ENCODE assay signal across 35 mouse cellular contexts in the genomic region with DNA sequence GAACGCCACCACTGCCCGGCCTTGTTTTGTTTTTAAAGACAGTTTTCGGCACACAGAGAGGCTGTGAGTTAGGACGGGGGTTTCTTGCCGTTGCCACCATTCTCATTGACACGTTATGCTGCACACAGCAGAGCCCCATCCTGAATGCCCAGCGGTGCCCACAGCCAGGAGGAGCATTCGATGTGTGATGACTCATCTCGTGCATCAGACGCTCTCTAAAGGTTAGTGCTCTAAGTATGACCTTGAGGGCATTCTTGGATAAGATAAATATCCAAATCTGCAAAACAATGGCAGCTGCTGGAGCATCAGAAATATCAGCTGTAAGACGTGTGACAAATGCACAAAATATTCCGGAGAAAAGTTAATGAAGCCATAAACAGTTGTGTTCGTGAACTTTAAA. TPM values are rescaled to one million over a fixed set of nuclear protein-coding genes. Genes with fewer than 3 reads are reported as not detected.
DNase-seq lines count a peak whose midpoint lies in the region; ATAC-seq and TF ChIP-seq lines count a peak whose summit lies in the region.
"Had no signal": no experiment of that assay in that cellular context is flagged by ENCODE, and none has a peak within 500 bp of the region (broad histone marks: within the 10 kb centered on the region; RNA-seq: fewer than 3 reads in every experiment).

No protein-coding gene starts in this region.

- no peak for TF ChIP-seq CTCF in liver, embryonic 14.5 days (IDR thresholded peaks at IDR 0.05; ENCODE audit: low read depth)
- TF ChIP-seq CTCF in liver, postnatal 0 days (IDR thresholded peaks at IDR 0.05; ENCODE audit: low read depth), result no peak

- no peak overlapping the region for H3K4me3 ChIP-seq in liver, embryonic 14.5 days (ENCODE audit: insufficient read depth in 1 of 2, low read depth in 2 of 2, low read length in 2 of 2)
- peak overlapping the region; percentile 45 for H3K4me3 ChIP-seq in liver, postnatal 0 days (ENCODE audit: low read depth, low read length)
- H3K4me3 ChIP-seq: embryonic facial prominence, embryonic 10.5 days; embryonic facial prominence, embryonic 15.5 days; forebrain, embryonic 12.5 days; hindbrain, embryonic 10.5 days; midbrain, embryonic 13.5 days; neural tube, embryonic 13.5 days; stomach, embryonic 15.5 days had no signal

- 67% methylated on average over 13 of the region's 13 CpGs for WGBS in liver, embryonic 14.5 days (ENCODE audit: insufficient replicate concordance)
- 71% methylated on average over 13 of the region's 13 CpGs for WGBS in liver, postnatal 0 days (ENCODE audit: insufficient replicate concordance)

- peak overlapping the region; percentile 34 for H3K4me2 ChIP-seq in liver, embryonic 14.5 days (ENCODE audit: low read depth)
- H3K4me2 ChIP-seq in liver, postnatal 0 days (ENCODE audit: low read depth, low read length), result peak overlapping the region; percentile 64
- H3K4me2 ChIP-seq: embryonic facial prominence, embryonic 15.5 days; forebrain, embryonic 12.5 days; midbrain, embryonic 13.5 days; neural tube, embryonic 13.5 days; stomach, embryonic 15.5 days had no signal

- no peak for DNase-seq in liver, embryonic 14.5 days (ENCODE audit: low read depth in 3 of 3, low spot score in 3 of 3)
- DNase-seq in liver, result no peak
- DNase-seq in adrenal gland, adult (ENCODE audit: inconsistent age in 2 of 2, low spot score in 1 of 2), result peak; percentile 82 to 88
- DNase-seq in adrenal gland, postnatal 14 days, result peak; percentile 69
- no peak for DNase-seq in liver, postnatal 0 days
- DNase-seq in lung, postnatal 14 days, result no peak
- DNase-seq in layer of hippocampus, postnatal 10 days (ENCODE audit: low spot score in 2 of 2), result no peak
- DNase-seq: cerebellum, adult 2 months; cerebellum, postnatal 25 days; forebrain, postnatal 0 days; gastrocnemius, postnatal 14 days; heart, postnatal 14 days; kidney, adult 18-20 months; kidney, postnatal 4 days; layer of hippocampus, postnatal 36 days; lung, adult 18-20 months; retina, postnatal 1 day; right cerebral cortex, postnatal 14 days had no signal

- peaks cover 0 to 6% of the 10 kb centered on the region in 2 experiments; a peak in 2 of 4 replicates for H3K4me1 ChIP-seq in liver, embryonic 14.5 days (replicated peaks; ENCODE audit: control insufficient read depth in 2 of 2, insufficient read depth in 2 of 2, low read length in 1 of 2)
- H3K4me1 ChIP-seq in liver, postnatal 0 days (ENCODE audit: insufficient read depth), result no peaks in the 10 kb centered on the region; the same call in none of the 2 replicates

- H3K36me3 ChIP-seq in liver, embryonic 14.5 days (replicated peaks; ENCODE audit: control insufficient read depth, insufficient read depth, low read depth), result no peaks in the 10 kb centered on the region
- no peaks in the 10 kb centered on the region for H3K36me3 ChIP-seq in liver, postnatal 0 days (replicated peaks; ENCODE audit: insufficient read depth, low read length)
- H3K36me3 ChIP-seq: embryonic facial prominence, embryonic 10.5 days; embryonic facial prominence, embryonic 15.5 days; forebrain, embryonic 12.5 days; G1E; hindbrain, embryonic 10.5 days; midbrain, embryonic 13.5 days; neural tube, embryonic 13.5 days; stomach, embryonic 15.5 days had no signal

- no peak for TF ChIP-seq EP300 in liver, embryonic 14.5 days (IDR thresholded peaks at IDR 0.05; ENCODE audit: low read depth)
- no peak for TF ChIP-seq EP300 in liver, postnatal 0 days (IDR thresholded peaks at IDR 0.05; ENCODE audit: low read depth)

- H3K27me3 ChIP-seq in liver, embryonic 14.5 days (ENCODE audit: control insufficient read depth, insufficient read depth, low read length), result no peaks in the 10 kb centered on the region
- H3K27me3 ChIP-seq in liver, postnatal 0 days (ENCODE audit: insufficient read depth, low read length), result no peaks in the 10 kb centered on the region
- H3K27me3 ChIP-seq: embryonic facial prominence, embryonic 15.5 days; forebrain, embryonic 12.5 days; neural tube, embryonic 13.5 days; Patski; stomach, embryonic 15.5 days had no signal

- H3K9me3 ChIP-seq in liver, embryonic 14.5 days (ENCODE audit: control insufficient read depth, low read length), result no peaks in the 10 kb centered on the region
- H3K9me3 ChIP-seq in liver, postnatal 0 days (ENCODE audit: low read length), result no peaks in the 10 kb centered on the region
- H3K9me3 ChIP-seq: embryonic facial prominence, embryonic 10.5 days; embryonic facial prominence, embryonic 15.5 days; forebrain, embryonic 12.5 days; G1E; hindbrain, embryonic 10.5 days; midbrain, embryonic 13.5 days; neural tube, embryonic 13.5 days; stomach, embryonic 15.5 days had no signal

- H3K27ac ChIP-seq in liver, embryonic 14.5 days, result no peak overlapping the region
- H3K27ac ChIP-seq in liver, postnatal 0 days (ENCODE audit: low read depth), result peak overlapping the region; percentile 86
- H3K27ac ChIP-seq: embryonic facial prominence, embryonic 10.5 days; embryonic facial prominence, embryonic 15.5 days; forebrain, embryonic 12.5 days; hindbrain, embryonic 10.5 days; macrophage; midbrain, embryonic 13.5 days; neural tube, embryonic 13.5 days; stomach, embryonic 15.5 days had no signal

- no peak for ATAC-seq in liver, embryonic 14.5 days (ENCODE audit: insufficient read depth)
- ATAC-seq in liver, postnatal 0 days, result no peak
- ATAC-seq: forebrain, postnatal 0 days; hindbrain, embryonic 16.5 days; lung, postnatal 0 days; midbrain, embryonic 13.5 days; Patski had no signal

- no peak overlapping the region for H3K9ac ChIP-seq in liver, embryonic 14.5 days (replicated peaks)
- H3K9ac ChIP-seq in liver, postnatal 0 days (replicated peaks), result peak overlapping the region; percentile 61
- H3K9ac ChIP-seq: embryonic facial prominence, embryonic 15.5 days; forebrain, embryonic 12.5 days; forebrain, postnatal 0 days; midbrain, embryonic 13.5 days; neural tube, embryonic 13.5 days; stomach, embryonic 15.5 days had no signal

RNA-seq across cellular contexts. Expression of gene Cox8b, which starts 6.9 kb away (rescaled TPM):
- not detected in 2 replicates for polyA plus RNA-seq in liver, embryonic 14.5 days (2012; rRNA removed)
- not detected in 2 replicates for polyA plus RNA-seq in liver, embryonic 14.5 days (2014; fragmentation: Nextera tagmentation; extraction: Ambion mirVana)
- total RNA-seq in adrenal gland, postnatal 14 days (2021), result 3,010 and 3,145 TPM in 2 replicates
- 1.2 and 12.7 TPM in 2 replicates for polyA plus RNA-seq in liver, postnatal 0 days (2015; fragmentation: Nextera tagmentation; extraction: Ambion mirVana)
- total RNA-seq in layer of hippocampus, postnatal 10 days (2021), result not detected
- total RNA-seq: forebrain, postnatal 0 days; G1E; granulocyte monocyte progenitor cell, adult 5-6 weeks; megakaryocyte-erythroid progenitor cell, adult 5-6 weeks had no signal
- polyA plus RNA-seq: brain, embryonic 14.5 days; embryonic facial prominence, embryonic 10.5 days; forebrain, embryonic 12.5 days; forebrain, postnatal 0 days; G1E; hindbrain, embryonic 10.5 days; hindbrain, embryonic 16.5 days; macrophage; midbrain, embryonic 13.5 days; Patski had no signal

RNA-seq across cellular contexts. Expression of gene Nlrp6, which starts 13.6 kb away (rescaled TPM):
- polyA plus RNA-seq in liver, embryonic 14.5 days (2012; rRNA removed), result 6.3 and 6.5 TPM in 2 replicates
- 2.6 and 3.2 TPM in 2 replicates for polyA plus RNA-seq in liver, embryonic 14.5 days (2014; fragmentation: Nextera tagmentation; extraction: Ambion mirVana)
- total RNA-seq in adrenal gland, postnatal 14 days (2021), result 1.5 and 6.6 TPM in 2 replicates
- 16.7 and 18.8 TPM in 2 replicates for polyA plus RNA-seq in liver, postnatal 0 days (2015; fragmentation: Nextera tagmentation; extraction: Ambion mirVana)
- total RNA-seq in layer of hippocampus, postnatal 10 days (2021), result under 1 TPM; 0.27 to 0.53 TPM
- total RNA-seq: gastrocnemius, postnatal 14 days; granulocyte monocyte progenitor cell, adult 5-6 weeks; heart, postnatal 14 days had no signal
- polyA plus RNA-seq: heart, embryonic 14.5 days; hindbrain, embryonic 10.5 days; limb, embryonic 11.5 days; macrophage; Patski had no signal

RNA-seq across cellular contexts. Expression of gene Sirt3, which starts 25.0 kb away (rescaled TPM):
- polyA plus RNA-seq in liver, embryonic 14.5 days (2012; rRNA removed), result 13.7 and 14.0 TPM in 2 replicates
- 14.4 and 14.7 TPM in 2 replicates for polyA plus RNA-seq in liver, embryonic 14.5 days (2014; fragmentation: Nextera tagmentation; extraction: Ambion mirVana)
- total RNA-seq in adrenal gland, postnatal 14 days (2021), result 63.5 and 64.7 TPM in 2 replicates
- 66.2 and 66.9 TPM in 2 replicates for polyA plus RNA-seq in liver, postnatal 0 days (2015; fragmentation: Nextera tagmentation; extraction: Ambion mirVana)
- total RNA-seq in layer of hippocampus, postnatal 10 days (2021), result 10 to 100 TPM; 46.0 to 48.6 TPM

RNA-seq across cellular contexts. Expression of gene Psmd13, which starts 25.4 kb away (rescaled TPM):
- 39.8 and 50.8 TPM in 2 replicates for polyA plus RNA-seq in liver, embryonic 14.5 days (2012; rRNA removed)
- polyA plus RNA-seq in liver, embryonic 14.5 days (2014; fragmentation: Nextera tagmentation; extraction: Ambion mirVana), result 90.5 and 92.6 TPM in 2 replicates
- total RNA-seq in adrenal gland, postnatal 14 days (2021), result 114 TPM in 2 replicates
- polyA plus RNA-seq in liver, postnatal 0 days (2015; fragmentation: Nextera tagmentation; extraction: Ambion mirVana), result 106 and 112 TPM in 2 replicates
- 100 to 1,000 TPM; 151 to 155 TPM for total RNA-seq in layer of hippocampus, postnatal 10 days (2021)

RNA-seq across cellular contexts. Expression of gene Pgghg, which starts 34.1 kb away (rescaled TPM):
- 7.2 TPM in 2 replicates for polyA plus RNA-seq in liver, embryonic 14.5 days (2012; rRNA removed)
- 4.5 and 4.9 TPM in 2 replicates for polyA plus RNA-seq in liver, embryonic 14.5 days (2014; fragmentation: Nextera tagmentation; extraction: Ambion mirVana)
- 26.9 and 28.9 TPM in 2 replicates for total RNA-seq in adrenal gland, postnatal 14 days (2021)
- 5.5 and 6.3 TPM in 2 replicates for polyA plus RNA-seq in liver, postnatal 0 days (2015; fragmentation: Nextera tagmentation; extraction: Ambion mirVana)
- total RNA-seq in layer of hippocampus, postnatal 10 days (2021), result 1 to 10 TPM; 4.2 to 5.0 TPM

Comparison
In these comparisons a context has a peak if more than half of its experiments do, and no peak if none do; other contexts are left out.
1. DNase-seq: peak in adrenal gland, adult (2 of 2) and adrenal gland, postnatal 14 days (single experiment); none in liver, embryonic 14.5 days (0 of 3), liver (single experiment), liver, postnatal 0 days (single experiment), lung, postnatal 14 days (single experiment) and layer of hippocampus, postnatal 10 days (0 of 2).
2. RNA of gene Cox8b, which starts 6.9 kb away (total RNA-seq): 3,010 to 3,145 TPM in adrenal gland, postnatal 14 days; not detected in layer of hippocampus, postnatal 10 days; every median in the first group is over 1,000 times any median in the second.